Mouse (Mus musculus): ENCODE results near the gene Jag2.

Jag2 gene

DNA sequence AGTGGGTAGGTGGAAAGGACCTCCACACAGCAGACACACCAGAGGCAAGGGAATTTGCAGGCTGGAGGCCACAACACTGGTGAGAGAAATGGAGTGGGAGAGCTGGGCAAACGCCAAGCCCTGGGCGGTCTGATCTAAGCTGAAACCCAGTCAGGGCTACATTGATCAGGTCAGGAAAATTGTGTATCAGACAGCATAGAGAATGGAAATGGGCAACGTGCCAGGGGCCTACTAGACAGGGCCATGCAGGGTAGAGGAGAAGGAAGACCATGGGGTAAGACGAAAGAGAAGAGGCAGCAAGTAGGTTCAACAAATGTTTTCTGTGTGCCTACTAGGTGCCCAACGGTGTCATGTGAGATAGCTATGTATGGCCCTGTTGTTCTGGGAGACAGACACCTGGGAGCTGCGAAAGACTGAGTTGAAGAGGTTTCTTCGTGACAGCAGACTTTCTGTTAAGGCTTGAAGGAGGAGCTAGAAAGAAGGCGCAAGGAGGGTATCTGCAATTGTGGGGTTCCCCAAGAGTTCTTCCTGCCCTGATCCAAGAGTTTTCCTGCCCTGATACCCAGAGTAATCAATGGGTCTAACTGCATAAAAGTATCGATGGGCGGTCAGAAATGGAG is 11.7 kb upstream of the Jag2 start:
- no peak for DNase-seq (ENCODE audit: low spot score in 2 of 2)

DNA sequence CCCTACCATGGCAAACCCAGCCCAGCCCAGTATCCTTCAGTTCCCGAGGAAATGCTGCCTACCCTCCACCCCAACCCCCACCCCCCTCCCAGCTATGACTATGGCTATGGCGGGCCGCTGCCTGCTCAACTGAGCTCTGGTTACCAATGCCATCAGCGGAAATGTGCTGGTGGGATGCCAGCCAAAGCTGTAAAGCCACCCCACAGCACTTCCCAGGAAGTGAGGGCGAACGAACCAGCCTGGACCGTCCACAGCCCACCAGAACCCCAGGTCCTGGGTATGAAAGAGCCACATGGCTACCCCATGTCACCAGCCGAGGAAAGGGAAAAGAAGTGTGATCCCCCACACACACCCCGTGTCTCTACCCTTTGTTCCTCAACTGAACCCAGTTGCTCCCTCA is 11.1 kb upstream of the Jag2 start:
- DNase-seq (ENCODE audit: low spot score in 2 of 2): no peak

DNA sequence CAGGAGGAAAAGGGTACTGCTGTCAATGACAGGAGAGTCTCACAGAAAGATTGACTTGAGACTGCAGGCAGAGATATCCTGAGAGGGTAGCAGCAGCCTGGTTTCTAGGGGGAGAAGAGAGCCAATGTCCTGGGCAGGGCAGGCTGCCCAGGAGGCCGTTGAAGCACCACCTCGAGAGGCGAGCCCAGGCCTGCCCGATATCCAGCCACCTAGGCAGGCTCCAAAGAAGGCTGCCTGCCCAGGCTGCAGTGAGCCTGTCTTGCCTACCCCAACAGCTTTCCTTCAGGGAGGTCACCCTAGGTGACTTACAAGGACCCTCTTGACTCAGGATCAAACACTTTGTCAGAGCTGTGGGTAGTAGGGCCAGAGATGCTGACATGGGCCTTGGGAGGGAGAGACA is 10.7 kb upstream of the Jag2 start:
- no peak for DNase-seq (ENCODE audit: low spot score in 2 of 2)

DNA sequence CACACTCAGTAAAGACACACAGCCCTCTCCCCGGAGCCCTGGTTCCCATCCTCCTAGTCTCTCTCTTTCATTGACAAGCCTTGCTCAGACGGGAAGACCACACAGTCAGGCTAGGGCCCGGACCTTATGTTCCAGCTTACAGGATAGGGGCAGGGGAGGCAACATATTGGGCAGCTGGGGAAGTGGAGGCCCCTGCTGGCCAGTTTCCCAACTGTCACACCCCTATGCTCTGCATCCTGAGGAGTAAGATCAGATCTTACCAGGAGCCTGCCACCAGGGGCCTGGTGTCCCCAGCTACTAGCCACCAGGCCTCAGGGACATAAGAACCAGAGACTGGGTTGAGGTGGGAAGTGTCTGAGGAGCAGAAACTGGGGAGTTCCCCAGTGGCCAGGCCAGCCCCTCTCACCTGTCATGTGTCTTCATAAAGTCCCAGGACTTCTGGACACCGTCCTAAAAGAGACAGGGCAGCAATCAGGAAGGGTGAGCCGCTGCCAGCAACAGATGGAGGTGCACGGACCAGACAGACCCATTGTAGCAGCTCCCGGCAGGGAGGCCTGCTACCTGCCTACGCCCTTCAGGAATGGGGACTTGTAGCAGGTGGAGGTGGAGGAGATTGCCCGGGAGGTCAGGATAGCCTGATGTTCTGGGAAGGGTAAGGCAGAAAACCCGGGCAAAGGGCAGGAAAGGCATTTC is 9.4 kb upstream of the Jag2 start:
- no peak for DNase-seq (ENCODE audit: low spot score in 2 of 2)

DNA sequence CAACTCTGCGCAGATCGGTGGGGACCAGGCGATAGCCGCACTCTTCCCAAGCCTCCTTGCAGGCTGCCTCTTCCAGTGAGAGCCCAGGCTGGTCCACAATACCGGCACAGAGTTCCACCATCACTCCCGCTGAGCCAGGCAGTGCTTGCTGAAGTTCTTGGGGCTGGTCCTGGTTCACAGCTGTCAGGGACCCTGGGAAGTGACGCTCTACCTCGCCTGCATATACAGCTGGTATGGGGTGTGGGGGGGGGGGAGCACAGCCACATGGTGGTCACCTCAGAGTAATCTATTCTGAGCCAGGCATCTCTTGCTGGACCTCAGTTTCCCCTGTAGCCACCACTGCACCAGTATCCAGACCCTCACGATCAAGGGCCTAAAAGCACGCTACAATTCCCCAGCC is 8.8 kb upstream of the Jag2 start:
- no peak for DNase-seq (ENCODE audit: low spot score in 2 of 2)

DNA sequence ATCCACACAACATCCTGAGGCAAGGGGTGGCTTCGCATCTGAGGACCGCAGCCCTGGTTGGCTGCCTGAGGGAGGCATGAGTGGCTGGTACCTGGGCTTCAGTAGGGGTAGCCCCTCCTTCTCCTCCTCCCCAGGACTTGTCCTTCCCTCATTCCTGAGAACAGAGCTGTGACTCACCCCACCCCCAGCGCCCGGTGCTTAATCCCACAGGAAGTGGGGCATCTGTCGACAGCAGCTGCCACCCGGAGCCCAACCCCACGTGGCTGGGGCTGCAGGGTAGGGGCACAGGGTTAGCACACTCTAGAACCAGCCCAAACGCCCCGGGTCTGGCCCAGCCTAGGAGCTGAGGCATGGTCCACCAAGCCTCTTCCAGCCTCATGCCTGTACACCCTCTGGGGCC is 8.3 kb upstream of the Jag2 start:
- DNase-seq (ENCODE audit: low spot score in 2 of 2): peak in 1 of 2 experiments; percentile 20

DNA sequence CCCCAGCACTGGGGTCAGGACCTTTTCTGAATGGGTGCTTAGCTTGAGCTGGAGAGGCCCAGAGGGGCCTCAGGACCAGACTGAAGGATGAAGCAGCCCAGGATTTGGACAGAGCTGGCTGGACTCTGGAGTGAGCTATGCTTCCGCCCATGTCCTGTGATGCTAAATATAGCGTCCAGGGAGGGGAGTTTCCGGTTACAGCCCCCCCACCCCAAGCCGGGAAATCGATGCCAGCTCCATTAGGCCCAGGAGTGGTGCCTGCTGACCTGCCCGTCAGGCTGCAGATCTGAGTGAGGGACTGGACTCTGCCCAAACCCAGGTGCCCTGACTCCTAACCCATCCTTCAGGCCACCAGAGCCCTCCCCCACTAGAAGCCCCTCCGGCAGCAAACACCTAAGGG is 3.1 kb upstream of the Jag2 start:
- DNase-seq (ENCODE audit: low spot score in 2 of 2): no peak

DNA sequence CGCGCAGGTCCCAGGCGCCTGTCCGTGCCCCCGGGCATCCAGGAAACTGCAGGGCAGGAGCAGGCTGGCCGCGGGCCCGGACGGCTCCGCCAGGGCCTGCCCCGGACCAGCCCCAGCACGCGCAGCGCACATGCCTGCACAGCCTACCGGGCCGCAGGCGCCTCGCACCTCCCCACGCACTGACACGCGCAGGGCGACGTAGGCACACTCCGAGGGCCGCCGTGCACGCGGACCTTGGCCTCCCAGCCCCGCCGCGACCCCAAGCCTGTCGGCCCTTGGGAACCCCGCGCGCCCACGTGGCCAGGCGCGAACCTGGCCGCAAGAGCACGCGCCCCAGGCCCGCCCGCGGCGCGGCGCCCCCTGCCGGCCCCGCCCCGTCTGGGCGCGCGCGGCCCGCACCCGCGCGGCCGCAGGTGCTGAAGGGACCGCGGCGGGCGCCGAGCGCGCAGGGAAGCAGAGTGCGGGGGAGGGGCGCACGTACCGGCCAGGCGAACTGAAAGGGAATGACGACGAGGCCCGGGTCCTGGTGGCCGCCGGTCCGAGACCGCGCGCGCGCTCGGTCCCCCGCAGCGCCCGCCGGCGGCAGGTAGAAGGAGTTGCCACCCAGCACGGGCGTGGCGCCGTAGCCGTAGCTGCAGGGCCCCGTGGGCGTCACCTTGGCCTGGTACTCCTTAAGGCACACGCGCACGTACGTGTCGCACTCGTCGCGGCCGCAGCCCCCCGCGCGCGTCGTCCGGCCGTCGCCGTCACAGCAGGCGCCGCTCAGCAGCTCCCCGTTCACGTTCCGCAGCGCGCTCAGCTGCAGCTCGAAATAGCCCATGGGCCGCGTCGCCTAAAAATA is 955 bp downstream of the Jag2 start:
- peak in 1 of 2 experiments; percentile 33 for DNase-seq (ENCODE audit: low spot score in 2 of 2)

DNA sequence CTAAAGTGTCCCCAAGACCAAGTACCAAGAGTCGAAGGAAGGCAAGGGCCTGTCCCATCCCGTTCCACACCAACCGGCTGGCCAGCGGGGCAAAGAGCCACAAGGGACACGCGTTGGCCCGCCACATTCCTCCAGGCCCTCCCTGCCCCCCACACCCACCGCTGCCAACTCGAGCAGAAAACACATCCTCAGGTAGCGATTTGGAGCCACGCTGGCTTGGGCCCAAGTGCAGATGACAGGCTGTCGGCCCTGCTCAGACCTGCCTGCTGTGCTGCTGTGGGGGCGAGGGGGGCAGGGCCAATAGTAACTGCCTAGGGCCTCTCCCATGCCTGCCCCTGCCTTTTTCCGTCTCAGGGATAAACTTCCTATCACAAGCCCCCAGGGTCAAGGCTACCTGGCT is 2.3 kb downstream of the Jag2 start:
- no peak for DNase-seq (ENCODE audit: low spot score in 2 of 2)

DNA sequence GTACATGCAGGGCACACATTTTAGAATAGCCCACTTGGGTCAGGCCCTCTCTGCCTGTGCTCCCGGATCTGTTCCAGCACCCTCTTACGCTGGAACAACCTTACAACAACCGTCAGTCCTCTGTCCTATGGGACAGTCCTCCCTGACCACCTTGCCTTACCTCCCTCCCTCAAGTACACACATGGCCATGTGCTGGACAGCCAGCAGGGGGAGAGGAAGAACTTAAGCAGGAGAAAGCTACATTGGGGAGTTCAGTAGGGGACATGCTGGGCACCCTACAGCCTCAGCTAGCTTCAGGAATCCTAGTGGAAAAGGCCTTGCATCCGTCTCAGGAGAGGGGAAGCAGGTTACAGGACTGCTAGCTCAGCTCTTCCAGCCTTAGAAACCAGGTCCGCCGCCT is 3.6 kb downstream of the Jag2 start:
- DNase-seq (ENCODE audit: low spot score in 2 of 2): no peak

DNA sequence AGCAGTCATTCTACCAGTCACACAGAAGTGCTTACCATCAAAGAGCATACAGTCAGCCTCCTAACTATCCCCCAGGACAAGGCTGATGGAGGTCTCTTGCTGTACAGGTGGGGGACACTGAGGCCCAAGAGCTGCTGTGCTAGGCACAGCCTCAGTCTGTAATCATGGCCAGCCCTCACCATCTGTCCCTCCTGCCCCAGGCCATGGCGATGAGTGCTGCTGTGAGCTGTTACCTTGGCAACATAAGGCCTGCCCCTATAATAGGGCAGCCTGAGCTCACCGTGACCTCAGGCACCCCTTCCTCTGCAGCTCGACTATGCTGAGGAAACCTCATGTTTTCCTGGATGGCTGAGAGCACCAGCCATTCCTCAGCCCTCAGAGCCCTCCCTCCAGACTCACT is 7.0 kb downstream of the Jag2 start:
- no peak for DNase-seq (ENCODE audit: low spot score in 2 of 2)

DNA sequence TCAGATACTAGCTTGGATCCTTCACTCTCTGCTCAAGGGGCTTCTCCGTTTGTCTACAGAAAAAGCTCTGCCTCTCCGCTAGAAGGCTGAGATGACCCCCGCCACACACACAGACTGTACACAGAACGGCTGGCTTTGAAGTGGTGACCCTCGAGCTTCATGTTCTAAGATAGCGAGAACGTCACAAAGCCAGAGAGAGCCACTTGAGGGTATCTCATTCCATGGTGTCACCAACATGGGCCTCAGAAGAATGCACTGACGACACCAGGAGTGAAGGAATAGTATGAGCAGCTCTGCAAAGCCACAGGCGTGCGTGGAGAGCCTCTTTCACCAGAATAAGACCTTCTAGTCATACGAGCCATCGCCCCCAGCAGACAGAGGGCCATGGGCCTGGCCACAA is 8.1 kb downstream of the Jag2 start:
- DNase-seq (ENCODE audit: low spot score in 2 of 2): no peak

DNA sequence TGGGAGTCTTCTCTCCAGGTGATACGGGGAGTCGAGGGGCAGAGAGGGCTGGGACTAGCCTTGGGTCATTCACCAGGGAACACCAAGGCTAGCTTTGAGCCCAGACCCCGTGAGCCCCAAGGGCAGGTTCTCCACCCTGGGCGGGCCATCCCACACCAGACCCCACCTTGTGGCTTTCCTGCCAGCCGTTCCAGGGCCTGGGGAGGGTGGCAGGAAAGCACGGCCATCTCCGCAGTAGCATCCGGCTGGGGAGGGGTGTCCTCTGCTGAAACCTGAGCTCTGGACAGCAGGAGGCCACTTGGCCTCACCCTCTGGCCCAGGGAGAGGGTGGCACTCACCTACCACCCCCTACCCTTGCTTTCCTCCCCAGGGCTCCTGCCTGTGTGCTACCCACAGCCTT is 11.7 kb downstream of the Jag2 start:
- no peak for DNase-seq (ENCODE audit: low spot score in 2 of 2)

DNA sequence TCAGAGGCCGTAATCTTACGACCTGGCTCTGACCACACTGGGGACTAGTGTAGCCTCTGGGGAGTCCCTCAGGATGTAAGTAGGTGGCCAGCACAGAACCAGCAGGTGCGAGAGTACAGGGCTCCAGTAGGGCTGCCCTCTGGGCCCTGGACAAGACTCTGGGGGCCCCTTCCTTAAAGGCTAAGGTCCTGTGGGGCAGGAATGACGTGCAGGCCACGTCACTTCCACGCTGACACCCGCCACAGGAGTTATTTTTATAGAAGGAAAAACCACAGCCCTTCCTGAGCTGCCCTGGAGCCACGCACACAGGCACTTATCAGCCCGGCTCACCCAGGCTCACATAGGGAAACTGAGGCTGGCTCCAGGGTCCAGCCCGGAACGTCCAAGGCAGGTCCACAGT is 12.1 kb downstream of the Jag2 start:
- no peak for DNase-seq (ENCODE audit: low spot score in 2 of 2)

DNA sequence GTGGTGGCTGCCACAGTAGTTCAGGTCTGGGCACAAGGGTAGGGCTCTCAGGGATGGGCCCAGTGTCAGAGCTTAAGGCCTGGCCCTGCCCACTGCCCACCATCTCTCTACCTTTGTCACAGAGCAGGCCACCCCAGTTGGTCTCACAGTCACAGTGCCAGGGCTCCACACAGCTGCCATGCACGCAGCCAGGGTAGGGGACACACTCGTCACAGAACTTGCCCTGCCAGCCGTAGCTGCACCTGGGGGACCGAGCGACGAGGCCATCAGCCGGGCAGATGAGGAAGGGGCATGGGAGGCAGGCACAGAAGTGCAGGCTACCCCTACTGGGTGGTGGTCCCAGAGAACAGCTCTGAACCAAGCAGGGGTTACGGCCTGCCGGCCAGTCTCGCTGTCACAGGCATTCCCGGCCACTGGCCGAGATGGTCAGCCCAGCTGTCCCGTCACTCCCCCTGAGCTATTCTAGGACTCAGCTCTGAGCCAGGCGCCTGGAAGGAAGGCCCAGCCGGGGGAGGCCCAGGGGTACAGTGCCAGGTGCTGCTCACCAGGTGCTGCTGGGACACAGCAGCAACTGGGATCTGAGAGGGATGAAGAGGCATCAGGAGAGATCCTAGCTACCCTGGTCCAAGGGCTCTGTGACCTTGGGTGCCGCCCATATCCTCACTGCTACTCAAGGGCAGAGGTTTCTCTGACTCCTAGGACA is 12.7 kb downstream of the Jag2 start:
- no peak for DNase-seq (ENCODE audit: low spot score in 2 of 2)

DNA sequence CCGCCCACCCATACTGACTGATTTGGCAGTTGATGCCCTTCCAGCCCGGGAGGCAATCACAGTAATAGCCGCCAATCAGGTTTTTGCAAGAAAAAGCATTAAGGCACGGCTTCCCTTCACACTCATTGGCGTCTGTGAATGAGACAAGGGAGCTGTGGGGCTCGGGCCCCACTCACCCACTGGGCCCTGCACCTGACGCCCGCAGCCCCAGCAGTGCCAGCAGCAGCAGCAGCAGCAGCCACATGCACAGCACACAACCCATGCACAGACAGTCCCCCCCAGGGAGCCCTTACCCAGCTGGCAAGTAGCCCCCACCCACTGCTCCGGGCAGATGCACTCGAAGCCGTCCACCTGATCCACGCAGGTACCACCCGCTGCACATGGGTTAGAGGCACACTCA is 14.0 kb downstream of the Jag2 start:
- DNase-seq (ENCODE audit: low spot score in 2 of 2): no peak

DNA sequence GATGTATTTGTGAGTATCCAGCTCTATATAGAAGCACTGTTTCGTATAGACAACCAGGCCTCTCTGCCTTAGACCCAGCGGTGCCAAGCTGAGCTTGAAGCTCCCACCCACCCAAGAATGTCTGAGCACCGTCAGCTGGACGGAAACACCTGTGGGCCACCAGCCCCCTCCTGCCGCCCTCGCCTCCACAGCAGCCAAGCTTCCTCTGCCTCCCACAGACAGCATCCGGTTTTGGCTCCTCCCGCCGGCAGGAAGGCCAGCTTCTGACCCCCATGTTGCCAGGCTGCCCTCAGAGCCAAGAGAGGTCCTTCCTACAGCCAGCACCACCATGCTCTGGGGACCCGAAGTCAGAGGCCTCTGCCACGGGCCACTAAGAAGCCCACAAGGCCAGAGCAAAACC is 15.0 kb downstream of the Jag2 start:
- DNase-seq (ENCODE audit: low spot score in 2 of 2): peak; percentile 47 to 53

DNA sequence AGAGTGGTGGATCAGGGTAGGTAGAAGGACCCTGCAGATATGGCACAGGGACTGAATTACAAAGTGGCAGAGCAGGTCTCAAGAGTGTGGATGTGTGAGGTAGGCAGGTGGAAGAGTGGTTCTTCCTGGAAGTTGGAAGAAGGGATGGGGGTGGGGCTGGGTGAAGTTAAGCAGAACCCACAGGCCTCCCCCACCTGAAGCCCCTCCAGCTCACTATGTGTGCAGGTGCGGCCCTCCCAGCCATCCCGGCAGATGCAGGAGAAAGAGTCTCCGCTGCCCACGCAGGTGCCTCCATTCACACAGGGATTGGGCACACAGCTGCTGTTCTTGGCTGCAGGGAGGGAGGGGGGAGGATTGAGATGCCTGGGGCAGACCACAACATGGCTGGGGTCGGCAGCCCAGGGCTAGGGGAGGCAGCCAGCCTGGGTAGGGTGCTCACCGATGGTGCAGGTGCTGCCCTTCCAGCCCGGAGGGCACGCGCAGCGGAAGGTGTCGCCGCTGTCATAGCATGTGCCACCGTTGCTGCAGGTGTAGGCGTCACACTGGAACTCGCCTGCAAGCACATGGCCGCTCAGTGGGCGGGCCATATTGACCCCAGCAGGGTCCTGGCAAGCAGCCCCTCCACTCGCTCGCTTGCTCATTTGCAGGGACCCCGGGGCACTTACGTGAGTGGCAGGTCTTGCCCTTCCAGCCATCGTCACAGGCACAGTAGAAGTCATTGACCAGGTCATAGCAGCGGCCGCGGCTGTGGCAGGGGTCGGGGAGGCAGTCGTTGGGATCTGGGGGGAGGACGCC is 16.4 kb downstream of the Jag2 start:
- DNase-seq (ENCODE audit: low spot score in 2 of 2): no peak

DNA sequence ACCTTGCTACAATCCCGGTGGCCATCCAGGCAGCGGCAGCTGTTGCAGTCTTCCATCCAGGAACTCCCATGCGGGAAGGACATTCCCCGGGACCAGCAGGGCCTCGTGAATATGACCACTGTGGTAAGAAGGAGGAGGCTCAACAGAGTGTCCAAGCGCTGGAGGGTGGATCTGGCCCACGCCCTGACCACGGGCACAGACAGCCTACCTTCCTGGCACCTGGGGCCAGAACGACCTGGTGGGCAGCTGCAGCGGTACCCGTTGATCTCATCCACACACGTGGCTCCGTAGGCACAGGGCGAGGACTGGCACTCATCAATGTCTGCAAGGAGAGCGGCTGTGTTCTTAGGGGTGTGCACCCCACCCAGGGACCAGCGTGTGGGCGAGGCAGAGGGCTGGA is 17.9 kb downstream of the Jag2 start:
- no peak for DNase-seq (ENCODE audit: low spot score in 2 of 2)

DNA sequence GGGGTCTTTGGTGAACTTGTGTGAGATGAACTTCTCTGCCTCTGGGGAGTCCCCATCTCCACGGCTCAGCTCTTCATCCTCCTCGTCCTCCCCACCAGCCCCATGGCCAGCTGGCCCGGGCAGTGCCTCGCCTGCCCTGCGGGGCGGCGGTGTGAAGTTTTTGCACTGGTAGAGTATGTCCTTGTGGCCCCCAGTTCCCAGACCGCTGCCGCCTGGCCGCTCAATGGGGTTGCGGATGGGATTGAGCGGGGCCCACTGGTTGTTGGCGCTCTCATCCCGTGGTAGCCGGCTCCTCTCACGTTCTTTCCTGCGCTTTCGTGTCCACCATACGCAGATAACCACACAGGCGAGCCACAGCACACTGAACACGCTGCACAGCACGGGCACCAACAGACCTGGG is 20.6 kb downstream of the Jag2 start:
- no peak for DNase-seq (ENCODE audit: low spot score in 2 of 2)

DNA sequence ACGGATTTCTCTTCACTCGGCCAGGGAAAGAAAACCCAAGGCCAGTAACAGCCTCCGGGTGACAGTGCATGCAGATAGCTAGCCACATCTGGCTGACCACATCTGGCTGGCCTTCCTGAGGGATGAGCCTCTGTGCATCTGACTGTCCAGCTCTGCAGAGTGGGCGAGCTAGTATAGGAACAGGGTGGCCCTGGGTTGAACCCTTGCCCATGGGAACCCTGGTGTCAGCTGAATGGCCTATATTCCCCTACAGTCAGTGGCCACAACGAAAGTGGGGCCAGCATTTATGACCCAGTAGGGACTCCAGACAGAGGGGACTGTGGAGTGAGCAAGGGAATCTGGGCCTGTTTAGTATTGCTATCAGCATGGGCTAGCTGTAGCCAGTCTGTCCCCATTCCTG is 24.6 kb downstream of the Jag2 start:
- no peak for DNase-seq (ENCODE audit: low spot score in 2 of 2)

DNA sequence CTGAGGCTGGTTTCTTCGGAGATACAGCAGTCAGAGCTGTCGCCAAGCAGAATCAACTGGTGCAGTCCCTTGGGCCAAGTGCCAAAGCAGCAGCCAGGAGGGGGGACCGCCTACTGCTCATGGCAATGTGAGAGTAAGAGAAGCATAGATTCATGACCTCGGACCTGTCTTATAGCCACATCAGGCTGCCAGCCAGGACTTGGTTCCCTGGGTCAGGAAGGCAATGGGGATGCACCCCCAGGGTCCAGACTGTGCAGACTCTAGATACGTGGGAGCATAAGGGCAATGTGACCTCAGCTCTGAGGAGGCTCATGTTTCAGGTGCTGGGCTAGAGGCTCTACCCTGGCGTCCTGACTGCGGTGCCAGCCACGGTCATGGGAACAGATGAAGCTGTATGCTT is 25.6 kb downstream of the Jag2 start:
- no peak for DNase-seq (ENCODE audit: low spot score in 2 of 2)

All from thymus, postnatal 10 days (tissue).